Mouse (Mus musculus): ENCODE measurements around the gene Snf8.

Gene Snf8

GRCm38 (mm10) chr11:96034596-96035052, at the start of gene Snf8:
Snf8 (plus strand) TSS chr11:96034885.
- DNase-seq (ENCODE audit: low read depth, low spot score) = peak; percentile 93
- Histone ChIP-seq H3K36me3 (ENCODE audit: control insufficient read depth, insufficient read depth, low read length, poor library complexity, severe bottlenecking) (no peaks in the 10 kb centered on the region), H3K27me3 (ENCODE audit: control insufficient read depth, insufficient read depth, low read length, poor library complexity, severe bottlenecking) (no peaks in the 10 kb centered on the region)

GRCm38 (mm10) chr11:95987854-95988447, 46.7 kb upstream of the Snf8 start:
- no peak for DNase-seq (ENCODE audit: low read depth, low spot score)
- Histone ChIP-seq H3K36me3 (ENCODE audit: control insufficient read depth, insufficient read depth, low read length, poor library complexity, severe bottlenecking) (no peaks in the 10 kb centered on the region), H3K27me3 (ENCODE audit: control insufficient read depth, insufficient read depth, low read length, poor library complexity, severe bottlenecking) (no peaks in the 10 kb centered on the region; the same call in 1 of the 2 replicates)

GRCm38 (mm10) chr11:95988533-95988932, 46.2 kb upstream of the Snf8 start:
- no peak for DNase-seq (ENCODE audit: low read depth, low spot score)
- no peaks in the 10 kb centered on the region for H3K36me3 ChIP-seq (ENCODE audit: control insufficient read depth, insufficient read depth, low read length, poor library complexity, severe bottlenecking)

GRCm38 (mm10) chr11:95989864-95990263, 44.8 kb upstream of the Snf8 start:
- H3K36me3 ChIP-seq (ENCODE audit: control insufficient read depth, insufficient read depth, low read length, poor library complexity, severe bottlenecking) = no peaks in the 10 kb centered on the region
- DNase-seq (ENCODE audit: low read depth, low spot score) = no peak
- H3K27me3 ChIP-seq (ENCODE audit: control insufficient read depth, insufficient read depth, low read length, poor library complexity, severe bottlenecking) = no peaks in the 10 kb centered on the region

More at GRCm38 (mm10) chr11:95988533-95988932, 46.2 kb upstream of the Snf8 start:
- H3K27me3 ChIP-seq (ENCODE audit: control insufficient read depth, insufficient read depth, low read length, poor library complexity, severe bottlenecking) = no peaks in the 10 kb centered on the region

- Histone ChIP-seq H3K27me3 (ENCODE audit: control insufficient read depth, insufficient read depth, low read length, poor library complexity, severe bottlenecking) (no peaks in the 10 kb centered on the region), H3K36me3 (ENCODE audit: control insufficient read depth, insufficient read depth, low read length, poor library complexity, severe bottlenecking) (no peaks in the 10 kb centered on the region)
- no peak for DNase-seq (ENCODE audit: low read depth, low spot score)
Observed at GRCm38 (mm10) chr11:95990431-95990830, 44.3 kb upstream of the Snf8 start.

- no peak for DNase-seq (ENCODE audit: low read depth, low spot score)
- no peaks in the 10 kb centered on the region for H3K27me3 ChIP-seq (ENCODE audit: control insufficient read depth, insufficient read depth, low read length, poor library complexity, severe bottlenecking)
- H3K36me3 ChIP-seq (ENCODE audit: control insufficient read depth, insufficient read depth, low read length, poor library complexity, severe bottlenecking) = no peaks in the 10 kb centered on the region
Observed at GRCm38 (mm10) chr11:95990886-95991708, 43.6 kb upstream of the Snf8 start.

- Histone ChIP-seq H3K36me3 (ENCODE audit: control insufficient read depth, insufficient read depth, low read length, poor library complexity, severe bottlenecking) (no peaks in the 10 kb centered on the region), H3K27me3 (ENCODE audit: control insufficient read depth, insufficient read depth, low read length, poor library complexity, severe bottlenecking) (0 out of 2 replicates have a peak, but pooled peaks cover 1% of the 10 kb centered on the region)
- DNase-seq (ENCODE audit: low read depth, low spot score) = no peak
Observed at GRCm38 (mm10) chr11:95994151-95994550, 40.5 kb upstream of the Snf8 start.

GRCm38 (mm10) chr11:96003100-96003900, 31.4 kb upstream of the Snf8 start:
- no peak for DNase-seq (ENCODE audit: low read depth, low spot score)
- H3K27me3 ChIP-seq (ENCODE audit: control insufficient read depth, insufficient read depth, low read length, poor library complexity, severe bottlenecking) = peaks cover 11% of the 10 kb centered on the region
- no peaks in the 10 kb centered on the region for H3K36me3 ChIP-seq (ENCODE audit: control insufficient read depth, insufficient read depth, low read length, poor library complexity, severe bottlenecking)

- H3K27me3 ChIP-seq (ENCODE audit: control insufficient read depth, insufficient read depth, low read length, poor library complexity, severe bottlenecking) = peaks cover 14% of the 10 kb centered on the region
- peak; percentile 20 for DNase-seq (ENCODE audit: low read depth, low spot score)
- H3K36me3 ChIP-seq (ENCODE audit: control insufficient read depth, insufficient read depth, low read length, poor library complexity, severe bottlenecking) = no peaks in the 10 kb centered on the region
Observed at GRCm38 (mm10) chr11:96003969-96004792, 30.5 kb upstream of the Snf8 start.

- no peak for DNase-seq (ENCODE audit: low read depth, low spot score)
- peaks cover 14% of the 10 kb centered on the region for H3K27me3 ChIP-seq (ENCODE audit: control insufficient read depth, insufficient read depth, low read length, poor library complexity, severe bottlenecking)
- H3K36me3 ChIP-seq (ENCODE audit: control insufficient read depth, insufficient read depth, low read length, poor library complexity, severe bottlenecking) = no peaks in the 10 kb centered on the region
Observed at GRCm38 (mm10) chr11:96004793-96005402, 29.8 kb upstream of the Snf8 start.

GRCm38 (mm10) chr11:96005403-96006271, 29.0 kb upstream of the Snf8 start, which contains the start of gene Igf2bp1:
Igf2bp1 (minus strand) TSS chr11:96005940.
- DNase-seq (ENCODE audit: low read depth, low spot score) = peak; percentile 39
- no peaks in the 10 kb centered on the region for H3K36me3 ChIP-seq (ENCODE audit: control insufficient read depth, insufficient read depth, low read length, poor library complexity, severe bottlenecking)

GRCm38 (mm10) chr11:96006367-96006851, 28.3 kb upstream of the Snf8 start:
- peaks cover 14% of the 10 kb centered on the region for H3K27me3 ChIP-seq (ENCODE audit: control insufficient read depth, insufficient read depth, low read length, poor library complexity, severe bottlenecking)
- no peaks in the 10 kb centered on the region for H3K36me3 ChIP-seq (ENCODE audit: control insufficient read depth, insufficient read depth, low read length, poor library complexity, severe bottlenecking)
- DNase-seq (ENCODE audit: low read depth, low spot score) = no peak

More at GRCm38 (mm10) chr11:96005403-96006271, 29.0 kb upstream of the Snf8 start, which contains the start of gene Igf2bp1:
- H3K27me3 ChIP-seq (ENCODE audit: control insufficient read depth, insufficient read depth, low read length, poor library complexity, severe bottlenecking) = peaks cover 14% of the 10 kb centered on the region
